Mouse (Mus musculus): Measurements from ENCODE around the gene F2rl1.

DNA sequence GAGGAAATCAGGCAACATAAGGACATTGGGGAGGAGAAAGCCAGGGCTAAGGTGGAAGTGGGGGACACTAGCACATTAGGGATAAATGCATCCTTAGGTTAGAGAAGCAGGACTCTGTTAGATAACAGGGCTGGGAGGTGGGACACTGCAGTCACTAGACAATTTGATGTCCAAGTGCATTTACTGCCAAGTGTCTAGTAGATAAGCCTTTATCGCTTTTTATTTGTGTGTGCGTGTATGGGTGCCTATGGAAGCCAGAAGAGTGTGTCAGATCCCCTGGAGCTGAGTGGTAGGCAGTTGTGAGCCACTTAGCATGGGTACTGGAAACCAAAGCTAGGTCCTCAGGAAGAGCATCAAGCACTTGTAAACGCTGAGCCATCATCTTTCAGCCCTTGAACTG, 50.7 kb downstream of the F2rl1 start:
- TF ChIP-seq CTCF (IDR thresholded peaks at IDR 0.05; ENCODE audit: low read depth, low read length) = no peak
- TF ChIP-seq TAL1 (conservative IDR thresholded peaks at IDR 0.05; ENCODE audit: low read depth, low read length) = peak; percentile 39
- TF ChIP-seq GATA2 (IDR thresholded peaks at IDR 0.05; ENCODE audit: borderline replicate concordance, low read depth, low read length) = no peak
- TF ChIP-seq GATA1 (IDR thresholded peaks at IDR 0.05; ENCODE audit: borderline replicate concordance, low read length) = no peak

Measured in G1E (cell line).